Mouse (Mus musculus): ENCODE results near the gene Rbm42. TPM values are rescaled to one million over a fixed set of nuclear protein-coding genes. Genes with fewer than 3 reads are reported as not detected.

The Rbm42 gene
- total and polyA plus RNA-seq, 2 experiments: 17.1 to 36.7 TPM

GRCm38 (mm10) chr7:30618658-30619057, 31.5 kb downstream of the Rbm42 start:
- H3K36me3 ChIP-seq (ENCODE audit: control insufficient read depth, insufficient read depth, low read length): peaks cover 36% of the 10 kb centered on the region
- DNase-seq (ENCODE audit: extremely low read depth, low read depth, low spot score): no peak

GRCm38 (mm10) chr7:30615049-30615760, 34.9 kb downstream of the Rbm42 start:
- Histone ChIP-seq H3K27ac (replicated peaks; ENCODE audit: insufficient read depth, low read depth, low read length) (no peak overlapping the region), H3K4me3 (ENCODE audit: insufficient read depth, low read depth, low read length) (no peak overlapping the region), H3K9ac (ENCODE audit: low read depth, low read length) (no peak overlapping the region), H3K4me1 (ENCODE audit: control insufficient read depth, insufficient read depth, low read length) (no peaks in the 10 kb centered on the region), H3K79me2 (ENCODE audit: control insufficient read depth, insufficient read depth, low read length) (no peaks in the 10 kb centered on the region), H3K27me3 (ENCODE audit: control insufficient read depth, insufficient read depth, low read length) (no peaks in the 10 kb centered on the region), H3K36me3 (ENCODE audit: control insufficient read depth, insufficient read depth, low read length) (peaks cover 19% of the 10 kb centered on the region)
- no peak for TF ChIP-seq CTCF (IDR thresholded peaks at IDR 0.05; ENCODE audit: low read depth, low read length)
- no peak for TF ChIP-seq POLR2A (IDR thresholded peaks at IDR 0.05; ENCODE audit: extremely low read depth, insufficient read depth, low read length)
- 54% methylated on average over 5 of the region's 5 CpGs for WGBS
- DNase-seq (ENCODE audit: extremely low read depth, low read depth, low spot score): peak; percentile 30

More at GRCm38 (mm10) chr7:30618658-30619057, 31.5 kb downstream of the Rbm42 start:
- TF ChIP-seq POLR2A (IDR thresholded peaks at IDR 0.05; ENCODE audit: extremely low read depth, insufficient read depth, low read length) (no peak), CTCF (IDR thresholded peaks at IDR 0.05; ENCODE audit: low read depth, low read length) (no peak)
- no peaks in the 10 kb centered on the region for H3K27me3 ChIP-seq (ENCODE audit: control insufficient read depth, insufficient read depth, low read length)
- H3K27ac ChIP-seq (replicated peaks; ENCODE audit: insufficient read depth, low read depth, low read length): no peak overlapping the region
- H3K9ac ChIP-seq (ENCODE audit: low read depth, low read length): no peak overlapping the region
- 89% methylated on average over 9 of the region's 9 CpGs for WGBS
- H3K4me1 ChIP-seq (ENCODE audit: control insufficient read depth, insufficient read depth, low read length): peaks cover 8% of the 10 kb centered on the region
- peaks cover 7% of the 10 kb centered on the region; the same call in 1 of the 2 replicates for H3K79me2 ChIP-seq (ENCODE audit: control insufficient read depth, insufficient read depth, low read length)
- no peak overlapping the region for H3K4me3 ChIP-seq (ENCODE audit: insufficient read depth, low read depth, low read length)

DNA sequence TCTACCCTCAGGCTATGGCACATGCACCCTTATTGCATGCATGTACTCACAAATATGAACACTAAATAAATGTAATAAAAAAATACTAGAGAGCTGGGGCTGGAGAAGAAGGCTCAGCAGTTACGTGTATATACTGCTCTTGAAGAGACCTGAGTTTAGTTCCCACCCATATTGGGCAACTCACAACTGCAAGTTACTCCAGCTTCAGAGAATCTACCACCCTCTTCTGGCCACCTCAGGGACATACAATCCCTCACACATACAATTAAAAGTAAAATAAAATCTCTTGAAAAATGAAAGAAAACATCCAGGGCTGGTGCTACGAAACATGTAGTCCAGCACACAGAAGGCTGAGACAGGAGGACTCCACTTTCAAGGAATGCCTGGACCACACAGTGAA, 35.7 kb downstream of the Rbm42 start:
- DNase-seq (ENCODE audit: extremely low read depth, low read depth, low spot score): peak; percentile 41
- no peaks in the 10 kb centered on the region for H3K79me2 ChIP-seq (ENCODE audit: control insufficient read depth, insufficient read depth, low read length)
- TF ChIP-seq CTCF (IDR thresholded peaks at IDR 0.05; ENCODE audit: low read depth, low read length): 0 out of 2 replicates have a peak, but pooled peaks have one; percentile 10
- no peak for TF ChIP-seq POLR2A (IDR thresholded peaks at IDR 0.05; ENCODE audit: extremely low read depth, insufficient read depth, low read length)
- H3K9ac ChIP-seq (ENCODE audit: low read depth, low read length): no peak overlapping the region
- H3K36me3 ChIP-seq (ENCODE audit: control insufficient read depth, insufficient read depth, low read length): peaks cover 17% of the 10 kb centered on the region
- H3K27me3 ChIP-seq (ENCODE audit: control insufficient read depth, insufficient read depth, low read length): no peaks in the 10 kb centered on the region
- no peaks in the 10 kb centered on the region for H3K4me1 ChIP-seq (ENCODE audit: control insufficient read depth, insufficient read depth, low read length)
- no peak overlapping the region for H3K4me3 ChIP-seq (ENCODE audit: insufficient read depth, low read depth, low read length)
- H3K27ac ChIP-seq (replicated peaks; ENCODE audit: insufficient read depth, low read depth, low read length): no peak overlapping the region
- 55% methylated on average over 2 of the region's 2 CpGs for WGBS

GRCm38 (mm10) chr7:30613529-30614112, 36.5 kb downstream of the Rbm42 start:
- Histone ChIP-seq H3K79me2 (ENCODE audit: control insufficient read depth, insufficient read depth, low read length) (no peaks in the 10 kb centered on the region), H3K4me1 (ENCODE audit: control insufficient read depth, insufficient read depth, low read length) (no peaks in the 10 kb centered on the region), H3K27me3 (ENCODE audit: control insufficient read depth, insufficient read depth, low read length) (no peaks in the 10 kb centered on the region), H3K4me3 (ENCODE audit: insufficient read depth, low read depth, low read length) (no peak overlapping the region), H3K9ac (ENCODE audit: low read depth, low read length) (no peak overlapping the region), H3K36me3 (ENCODE audit: control insufficient read depth, insufficient read depth, low read length) (peaks cover 14% of the 10 kb centered on the region), H3K27ac (replicated peaks; ENCODE audit: insufficient read depth, low read depth, low read length) (no peak overlapping the region)
- no peak for TF ChIP-seq POLR2A (IDR thresholded peaks at IDR 0.05; ENCODE audit: extremely low read depth, insufficient read depth, low read length)
- peak; percentile 79 for TF ChIP-seq CTCF (IDR thresholded peaks at IDR 0.05; ENCODE audit: low read depth, low read length)
- WGBS: 19% methylated on average over 14 of the region's 14 CpGs
- DNase-seq (ENCODE audit: extremely low read depth, low read depth, low spot score): peak; percentile 38

DNA sequence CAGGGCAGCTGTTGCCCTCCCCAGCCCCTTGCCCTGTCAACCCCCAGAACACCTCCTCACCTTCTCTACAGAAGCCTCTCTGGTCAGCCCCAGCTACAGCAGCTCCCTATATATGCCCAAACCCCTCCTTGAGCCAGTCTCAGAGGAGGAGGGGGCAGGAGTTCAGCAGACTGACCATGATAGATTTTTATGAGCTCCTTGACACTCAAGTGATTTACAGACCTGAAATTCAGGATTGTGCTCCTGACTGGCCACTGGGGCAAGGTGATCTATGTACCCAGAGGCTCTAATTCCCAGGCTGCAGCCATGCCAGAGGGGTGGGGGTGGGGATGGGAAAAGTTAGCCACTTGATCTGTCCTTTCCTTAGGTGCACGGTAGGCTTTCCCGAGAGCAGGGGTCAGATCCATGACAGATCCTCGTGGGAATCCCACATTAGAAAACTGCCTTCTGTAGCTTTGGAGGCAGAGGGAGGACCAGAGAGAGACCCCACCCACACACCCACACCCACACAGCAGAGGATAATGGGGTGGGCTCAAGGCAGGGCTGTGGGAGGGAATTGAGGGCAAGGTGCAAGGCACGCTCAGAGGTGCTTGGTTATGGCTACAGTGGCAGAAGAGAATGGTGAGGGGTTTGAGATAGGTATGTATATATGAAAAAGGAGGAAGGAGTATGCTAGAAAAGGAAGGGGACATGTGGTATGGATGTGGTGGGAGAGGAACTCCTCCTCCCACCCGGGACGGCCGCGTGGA, 37.3 kb downstream of the Rbm42 start, which contains the start of gene Upk1a:
Upk1a (minus strand) TSS at position 194 of the 749 bp plus-strand sequence.
- Histone ChIP-seq H3K36me3 (ENCODE audit: control insufficient read depth, insufficient read depth, low read length) (peaks cover 9% of the 10 kb centered on the region), H3K9ac (ENCODE audit: low read depth, low read length) (no peak within 1 kb of the TSS)
- 78% methylated on average over 8 of the region's 8 CpGs for WGBS

More for the DNA sequence above, 37.3 kb downstream of the Rbm42 start, which contains the start of gene Upk1a:
- no peaks in the 10 kb centered on the region for H3K4me1 ChIP-seq (ENCODE audit: control insufficient read depth, insufficient read depth, low read length)
- DNase-seq (ENCODE audit: extremely low read depth, low read depth, low spot score): no peak
- no peak within 1 kb of the TSS for H3K4me3 ChIP-seq (ENCODE audit: insufficient read depth, low read depth, low read length)
- H3K79me2 ChIP-seq (ENCODE audit: control insufficient read depth, insufficient read depth, low read length): no peaks in the 10 kb centered on the region
- no peak within 1 kb of the TSS for H3K27ac ChIP-seq (replicated peaks; ENCODE audit: insufficient read depth, low read depth, low read length)
- H3K27me3 ChIP-seq (ENCODE audit: control insufficient read depth, insufficient read depth, low read length): no peaks in the 10 kb centered on the region
- no peak for TF ChIP-seq POLR2A (IDR thresholded peaks at IDR 0.05; ENCODE audit: extremely low read depth, insufficient read depth, low read length)
- no peak for TF ChIP-seq CTCF (IDR thresholded peaks at IDR 0.05; ENCODE audit: low read depth, low read length)
